Mouse (Mus musculus): ENCODE data around the gene Pabpc4. TPM values are rescaled to one million over a fixed set of nuclear protein-coding genes. Genes with fewer than 3 reads are reported as not detected.
"Not testable (repeated sequence)": the region's sequence is repeated elsewhere in the genome, so short reads cannot be mapped to it uniquely, and the experiment has no call there.

The Pabpc4 gene
- polyA plus RNA-seq, 1 experiment, result 30.8 TPM

DNA sequence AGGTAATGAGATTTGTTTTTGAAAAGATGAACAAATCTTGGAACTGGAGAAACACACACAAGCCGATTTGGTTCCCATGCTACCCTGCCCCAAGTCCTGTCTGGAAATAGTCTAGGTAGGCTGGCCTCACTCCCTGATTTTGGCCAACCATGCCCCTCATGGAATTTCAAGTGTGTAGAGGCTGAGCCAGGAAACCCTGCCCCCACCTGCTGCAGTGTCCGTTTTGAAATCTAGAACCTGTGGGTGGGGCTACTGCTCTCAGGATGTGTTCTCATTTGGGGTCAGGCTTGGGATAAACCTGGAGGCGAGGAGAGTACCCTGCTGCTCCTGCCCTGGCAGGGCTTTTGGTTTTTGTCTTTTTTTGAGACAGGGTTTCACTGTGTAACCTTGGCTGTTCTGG is 46.1 kb downstream of the Pabpc4 start:
- TF ChIP-seq POLR2A (IDR thresholded peaks at IDR 0.05; ENCODE audit: borderline replicate concordance, insufficient read depth, low read length) (no peak), CTCF (IDR thresholded peaks at IDR 0.05; ENCODE audit: borderline replicate concordance, insufficient read depth, low read depth, low read length) (no peak)
- Histone ChIP-seq H3K4me1 (ENCODE audit: control insufficient read depth, insufficient read depth, low read length) (no peaks in the 10 kb centered on the region), H3K27ac (ENCODE audit: insufficient read depth, low read length) (no peak overlapping the region), H3K4me3 (replicated peaks; ENCODE audit: insufficient read depth, low read depth, low read length) (no peak overlapping the region), H3K27me3 (ENCODE audit: control insufficient read depth, insufficient read depth, low read length) (no peaks in the 10 kb centered on the region)
- DNase-seq, result no peak
- WGBS, result 50% methylated on average over 3 of the region's 3 CpGs

DNA sequence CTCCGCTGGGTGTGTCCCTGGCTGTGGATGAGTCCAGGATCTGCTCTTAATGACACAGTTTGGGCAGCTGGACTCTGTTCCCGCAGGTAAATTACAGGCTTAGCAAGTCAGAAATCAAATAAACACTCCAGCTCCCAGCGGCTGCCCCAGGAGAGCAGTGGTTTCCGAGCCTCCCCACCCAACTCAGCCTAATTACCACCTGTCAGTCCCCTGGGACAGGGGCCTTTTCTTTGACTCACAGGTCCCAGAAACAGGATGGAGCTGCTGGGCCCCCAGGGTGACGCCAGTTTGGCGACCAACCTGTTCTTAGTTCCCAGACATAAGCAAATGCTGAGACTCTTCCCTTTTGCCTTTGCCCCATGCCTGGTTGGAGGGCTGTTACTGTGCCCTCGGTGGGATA is 49.7 kb downstream of the Pabpc4 start:
- DNase-seq, result no peak
- Histone ChIP-seq H3K4me1 (ENCODE audit: control insufficient read depth, insufficient read depth, low read length) (no peaks in the 10 kb centered on the region), H3K27ac (ENCODE audit: insufficient read depth, low read length) (no peak overlapping the region), H3K27me3 (ENCODE audit: control insufficient read depth, insufficient read depth, low read length) (no peaks in the 10 kb centered on the region), H3K4me3 (replicated peaks; ENCODE audit: insufficient read depth, low read depth, low read length) (no peak overlapping the region)
- TF ChIP-seq CTCF (IDR thresholded peaks at IDR 0.05; ENCODE audit: borderline replicate concordance, insufficient read depth, low read depth, low read length) (no peak), POLR2A (IDR thresholded peaks at IDR 0.05; ENCODE audit: borderline replicate concordance, insufficient read depth, low read length) (no peak)
- WGBS, result 91% methylated on average over 7 of the region's 7 CpGs

DNA sequence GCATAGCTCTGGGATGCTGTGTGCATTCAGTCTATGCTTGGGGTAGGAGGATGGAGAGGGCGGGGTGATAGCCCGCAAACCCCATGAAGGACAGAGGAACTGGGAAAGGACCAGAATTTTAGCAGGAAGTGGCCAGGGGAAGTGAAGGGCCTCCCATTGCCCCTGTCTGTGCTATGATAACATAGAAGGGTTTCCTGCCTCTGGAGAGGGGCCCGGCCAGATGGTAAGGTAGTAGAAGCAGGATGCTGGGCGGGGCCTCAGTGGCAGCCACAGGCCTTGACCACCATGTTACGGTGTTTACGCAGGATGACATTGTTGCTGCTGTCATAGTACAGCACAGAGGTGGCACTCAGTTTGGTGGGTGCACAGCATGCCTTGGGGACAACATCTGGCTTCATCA is 50.9 kb downstream of the Pabpc4 start:
- WGBS, result 92% methylated on average over 6 of the region's 6 CpGs
- TF ChIP-seq CTCF (IDR thresholded peaks at IDR 0.05; ENCODE audit: borderline replicate concordance, insufficient read depth, low read depth, low read length), result no peak
- DNase-seq, result no peak

DNA sequence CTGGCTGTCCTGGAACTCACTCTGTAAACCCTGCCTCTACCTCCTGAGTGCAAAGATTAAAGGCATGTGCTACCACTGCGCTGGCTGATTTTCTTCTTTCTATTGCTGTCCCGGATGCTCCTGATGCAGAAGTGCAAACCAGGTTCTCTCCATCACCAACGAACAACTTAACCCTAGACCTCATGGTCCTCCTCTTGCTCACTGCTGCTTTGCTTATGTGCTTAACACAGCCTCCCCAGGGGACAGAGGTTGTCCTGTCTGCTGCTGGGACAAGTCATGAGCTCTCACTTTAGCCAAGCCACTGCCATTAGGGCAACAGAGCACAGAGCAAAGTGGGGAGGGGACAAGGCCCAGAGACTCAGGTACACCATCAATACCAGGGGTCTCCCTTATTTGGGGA is 52.3 kb downstream of the Pabpc4 start:
- Histone ChIP-seq H3K4me1 (ENCODE audit: control insufficient read depth, insufficient read depth, low read length) (no peaks in the 10 kb centered on the region), H3K4me3 (replicated peaks; ENCODE audit: insufficient read depth, low read depth, low read length) (no peak overlapping the region), H3K27ac (ENCODE audit: insufficient read depth, low read length) (no peak overlapping the region), H3K27me3 (ENCODE audit: control insufficient read depth, insufficient read depth, low read length) (no peaks in the 10 kb centered on the region)
- WGBS, result 83% methylated on average over 3 of the region's 3 CpGs
- DNase-seq, result no peak
- TF ChIP-seq POLR2A (IDR thresholded peaks at IDR 0.05; ENCODE audit: borderline replicate concordance, insufficient read depth, low read length), result no peak
- no peak for TF ChIP-seq CTCF (IDR thresholded peaks at IDR 0.05; ENCODE audit: borderline replicate concordance, insufficient read depth, low read depth, low read length)

More for the DNA sequence above, 50.9 kb downstream of the Pabpc4 start:
- Histone ChIP-seq H3K27ac (ENCODE audit: insufficient read depth, low read length) (no peak overlapping the region), H3K4me3 (replicated peaks; ENCODE audit: insufficient read depth, low read depth, low read length) (no peak overlapping the region), H3K27me3 (ENCODE audit: control insufficient read depth, insufficient read depth, low read length) (no peaks in the 10 kb centered on the region), H3K4me1 (ENCODE audit: control insufficient read depth, insufficient read depth, low read length) (no peaks in the 10 kb centered on the region)

DNA sequence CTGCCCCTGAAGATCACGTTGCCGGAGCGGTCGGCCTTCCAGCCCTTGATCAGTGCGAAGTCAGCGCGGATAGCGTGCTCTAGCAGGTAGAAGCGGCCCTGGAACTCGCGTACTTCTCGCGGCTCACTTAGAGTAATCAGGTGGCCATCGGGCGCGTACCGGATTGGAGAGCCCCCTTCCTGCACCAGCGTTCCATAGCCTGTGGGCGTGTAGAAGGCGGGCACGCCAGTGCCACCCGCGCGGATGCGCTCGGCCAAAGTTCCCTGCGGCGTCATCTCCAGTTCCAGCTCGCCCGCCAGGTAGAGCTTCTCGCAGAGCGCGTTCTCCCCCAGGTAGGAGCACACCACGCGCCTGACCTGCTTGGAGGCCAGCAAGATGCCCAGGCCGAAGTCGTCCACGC is 60.8 kb downstream of the Pabpc4 start:
- not testable (repeated sequence) for H3K4me1 ChIP-seq (ENCODE audit: control insufficient read depth, insufficient read depth, low read length); DNase-seq
- WGBS, result 11% methylated on average over 28 of the region's 38 CpGs

DNA sequence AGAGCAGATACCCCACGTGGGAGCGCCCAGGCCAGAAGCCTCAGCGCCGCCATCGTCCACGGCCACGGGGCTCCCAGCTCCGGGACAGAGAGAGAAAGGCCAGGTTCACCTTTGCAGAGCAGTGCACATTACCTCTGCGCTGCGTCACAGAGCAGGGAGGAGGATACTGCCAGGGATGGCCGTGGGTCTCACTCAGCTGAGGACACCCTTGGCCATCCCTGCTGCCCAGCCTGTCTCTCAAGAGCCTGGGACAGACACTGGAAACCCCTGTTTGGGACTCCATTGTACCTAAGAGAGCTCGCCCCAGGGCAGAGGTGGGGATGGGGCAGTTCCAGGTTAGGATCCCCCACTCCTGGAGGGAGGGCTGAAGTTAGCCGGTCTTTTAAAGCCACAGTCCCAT is 61.4 kb downstream of the Pabpc4 start, which contains the start of gene Oxct2a:
Gene Oxct2a, minus strand, starts transcription at position 101 of the 400 bp plus-strand sequence.
- TF ChIP-seq CTCF (IDR thresholded peaks at IDR 0.05; ENCODE audit: borderline replicate concordance, insufficient read depth, low read depth, low read length), result no peak
- TF ChIP-seq POLR2A (IDR thresholded peaks at IDR 0.05; ENCODE audit: borderline replicate concordance, insufficient read depth, low read length), result no peak
- WGBS, result 21% methylated on average over 13 of the region's 13 CpGs
- Histone ChIP-seq H3K4me1 (ENCODE audit: control insufficient read depth, insufficient read depth, low read length) (no peaks in the 10 kb centered on the region; the same call in 1 of the 2 replicates), H3K27me3 (ENCODE audit: control insufficient read depth, insufficient read depth, low read length) (no peaks in the 10 kb centered on the region; the same call in 1 of the 2 replicates), H3K27ac (ENCODE audit: insufficient read depth, low read length) (no peak within 1 kb of the TSS), H3K4me3 (replicated peaks; ENCODE audit: insufficient read depth, low read depth, low read length) (no peak within 1 kb of the TSS)
- DNase-seq, result no peak

More for the DNA sequence above, 60.8 kb downstream of the Pabpc4 start:
- H3K27me3 ChIP-seq (ENCODE audit: control insufficient read depth, insufficient read depth, low read length); H3K4me3 ChIP-seq (replicated peaks; ENCODE audit: insufficient read depth, low read depth, low read length); H3K27ac ChIP-seq (ENCODE audit: insufficient read depth, low read length): not testable (repeated sequence)

DNA sequence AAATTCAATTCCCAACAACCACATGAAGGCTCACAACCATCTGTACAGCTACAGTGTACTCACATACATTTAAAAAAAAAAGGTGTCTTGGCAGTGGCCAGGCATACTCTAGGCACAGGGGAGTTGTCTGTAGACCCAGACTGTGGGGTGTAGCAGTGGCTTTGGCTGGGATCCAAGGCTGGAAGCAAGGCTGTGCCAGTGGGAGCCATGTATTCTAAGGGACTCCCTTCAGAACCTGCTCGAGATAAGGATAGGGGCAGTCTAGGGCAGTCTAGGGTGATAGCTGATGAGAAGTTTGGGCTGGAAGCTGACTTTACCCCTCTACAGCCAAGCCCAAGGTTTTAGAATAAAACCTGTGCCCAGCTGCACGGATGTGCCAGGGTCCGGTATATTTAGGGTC is 63.9 kb downstream of the Pabpc4 start:
- Histone ChIP-seq H3K4me1 (ENCODE audit: control insufficient read depth, insufficient read depth, low read length) (peaks cover 4% of the 10 kb centered on the region; the same call in 1 of the 2 replicates), H3K4me3 (replicated peaks; ENCODE audit: insufficient read depth, low read depth, low read length) (no peak overlapping the region), H3K27me3 (ENCODE audit: control insufficient read depth, insufficient read depth, low read length) (no peaks in the 10 kb centered on the region), H3K27ac (ENCODE audit: insufficient read depth, low read length) (no peak overlapping the region)
- no peak for DNase-seq
- TF ChIP-seq POLR2A (IDR thresholded peaks at IDR 0.05; ENCODE audit: borderline replicate concordance, insufficient read depth, low read length), result no peak
- no peak for TF ChIP-seq CTCF (IDR thresholded peaks at IDR 0.05; ENCODE audit: borderline replicate concordance, insufficient read depth, low read depth, low read length)
- WGBS, result 62% methylated on average over 3 of the region's 3 CpGs

DNA sequence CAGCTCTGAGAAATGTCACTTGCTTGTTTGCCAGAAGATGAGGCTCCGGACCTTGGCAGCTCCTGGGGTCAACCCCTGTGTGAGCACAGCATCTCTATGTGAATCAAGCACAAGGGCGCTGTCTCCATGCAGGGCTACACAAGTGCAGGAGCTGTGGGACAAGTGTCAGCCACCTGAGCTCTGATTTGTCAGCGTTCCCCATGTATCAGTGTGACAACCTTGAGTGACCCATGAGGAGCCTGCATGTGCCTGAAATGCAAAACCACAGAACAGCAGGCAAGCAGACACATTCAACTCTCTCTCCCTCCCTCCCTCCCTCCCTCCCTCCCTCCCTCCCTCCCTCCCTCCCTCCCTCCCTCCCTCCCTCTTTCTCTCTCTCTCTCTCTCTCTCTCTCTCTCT is 65.5 kb downstream of the Pabpc4 start:
- DNase-seq, result no peak
- TF ChIP-seq POLR2A (IDR thresholded peaks at IDR 0.05; ENCODE audit: borderline replicate concordance, insufficient read depth, low read length) (no peak), CTCF (IDR thresholded peaks at IDR 0.05; ENCODE audit: borderline replicate concordance, insufficient read depth, low read depth, low read length) (no peak)
- 64% methylated on average over 3 of the region's 3 CpGs for WGBS

More for the DNA sequence above, 65.5 kb downstream of the Pabpc4 start:
- no peak overlapping the region for H3K27ac ChIP-seq (ENCODE audit: insufficient read depth, low read length)
- H3K4me3 ChIP-seq (replicated peaks; ENCODE audit: insufficient read depth, low read depth, low read length), result no peak overlapping the region
- H3K4me1 ChIP-seq (ENCODE audit: control insufficient read depth, insufficient read depth, low read length), result peaks cover 4% of the 10 kb centered on the region; the same call in 1 of the 2 replicates
- no peaks in the 10 kb centered on the region for H3K27me3 ChIP-seq (ENCODE audit: control insufficient read depth, insufficient read depth, low read length)

Measured in cerebellum, adult 2 months (tissue).